10 mouse cellular contexts compared by ENCODE assay signal in genomic region chr7:44465111-44465510, GRCm38 (mm10). TPM values are rescaled to one million over a fixed set of nuclear protein-coding genes. Genes with fewer than 3 reads are reported as not detected.
DNase-seq lines count a peak whose midpoint lies in the region; ATAC-seq and TF ChIP-seq lines count a peak whose summit lies in the region.
"Had no signal": no experiment of that assay in that cellular context is flagged by ENCODE, and none has a peak within 500 bp of the region (broad histone marks: within the 10 kb centered on the region; RNA-seq: fewer than 3 reads in every experiment).

Gene Aspdh (plus strand): TSS chr7:44465391.

- no peak for TF ChIP-seq POLR2A in testis, adult 2 months (IDR thresholded peaks at IDR 0.05; ENCODE audit: control insufficient read depth, low read depth, low read length)

- no peak within 1 kb of the TSS for H3K27ac ChIP-seq in testis, adult 2 months (ENCODE audit: control insufficient read depth, insufficient read depth, low read depth, low read length)

- H3K9me3 ChIP-seq in erythroblast, embryonic 14.5 days (ENCODE audit: control insufficient read depth, low read length), result peaks cover 20% of the 10 kb centered on the region

- TF ChIP-seq CTCF in testis, adult 2 months (IDR thresholded peaks at IDR 0.05; ENCODE audit: control insufficient read depth, insufficient read depth, insufficient replicate concordance, low read depth, low read length), result no peak

- peak within 1 kb of the TSS; percentile 17 for H3K4me3 ChIP-seq in erythroblast, embryonic 14.5 days (replicated peaks)
- peak within 1 kb of the TSS; percentile 93 for H3K4me3 ChIP-seq in testis, adult 2 months (ENCODE audit: control insufficient read depth, low read depth, low read length)

- peaks cover 46% of the 10 kb centered on the region for H3K27me3 ChIP-seq in erythroblast, embryonic 14.5 days (ENCODE audit: control insufficient read depth)
- H3K27me3 ChIP-seq in testis, adult 2 months (ENCODE audit: control insufficient read depth, insufficient read depth, low read length), result no peaks in the 10 kb centered on the region

- ATAC-seq in erythroblast, adult 5-6 weeks (replicated peaks; ENCODE audit: low FRiP score, poor library complexity, severe bottlenecking), result no peak
- ATAC-seq in monocyte, adult 5-6 weeks (replicated peaks; ENCODE audit: insufficient number of reproducible peaks, low FRiP score, low TSS enrichment, poor library complexity, severe bottlenecking), result no peak

- peaks cover 76% of the 10 kb centered on the region for H3K4me1 ChIP-seq in erythroblast, embryonic 14.5 days (ENCODE audit: control insufficient read depth)
- peaks cover 10% of the 10 kb centered on the region for H3K4me1 ChIP-seq in testis, adult 2 months (ENCODE audit: control insufficient read depth, insufficient read depth, low read length)

- DNase-seq in testis, postnatal 10 days (ENCODE audit: low spot score), result no peak
- peak in 1 of 2 experiments; percentile 21 for DNase-seq in layer of hippocampus, postnatal 36 days
- DNase-seq in yolk sac, embryonic 10.5 days (ENCODE audit: low spot score), result peak; percentile 59
- DNase-seq in urinary bladder, adult 18-20 months (ENCODE audit: low spot score in 2 of 2), result no peak

- peaks cover 33% of the 10 kb centered on the region for H3K36me3 ChIP-seq in erythroblast, embryonic 14.5 days (ENCODE audit: control insufficient read depth)
- H3K36me3 ChIP-seq in testis, adult 2 months (ENCODE audit: control insufficient read depth, insufficient read depth, low read length), result no peaks in the 10 kb centered on the region

RNA-seq across cellular contexts. Expression of gene Aspdh, which starts in this region (rescaled TPM):
- 0.17 and 0.50 TPM in 2 replicates for polyA plus RNA-seq in erythroblast, embryonic 14.5 days (2012)
- total RNA-seq in erythroblast, adult 5-6 weeks (2015; ENCODE audit: low replicate concordance), result not detected in 2 replicates
- total RNA-seq in erythroblast, adult 5-6 weeks (2017; ENCODE audit: low replicate concordance), result not detected in 2 replicates
- polyA plus RNA-seq in testis, adult 2 months (2012; rRNA removed), result 1.00 and 1.2 TPM in 2 replicates
- total RNA-seq in layer of hippocampus, postnatal 36 days (2021), result 10 to 100 TPM; 13.3 to 21.6 TPM
- total RNA-seq in monocyte, adult 5-6 weeks (2017), result not detected in 3 replicates
- total RNA-seq: hematopoietic stem cell, adult 5-6 weeks had no signal
- polyA plus RNA-seq: C2C12 had no signal

Comparison
In these comparisons a context has a peak if more than half of its experiments do, and no peak if none do; other contexts are left out.
1. RNA of gene Aspdh (total RNA-seq): 13.3 to 21.6 TPM in layer of hippocampus, postnatal 36 days; not detected in erythroblast, adult 5-6 weeks and not detected in monocyte, adult 5-6 weeks; every median in the first group is over 10 times any median in the second.